Mouse (Mus musculus): ENCODE data around the gene Sys1.

GRCm38 (mm10) chr2:164444701-164445100 lies 12.1 kb upstream of the Sys1 start:
- TF ChIP-seq CTCF (IDR thresholded peaks at IDR 0.05; ENCODE audit: low read depth, low read length) (no peak), POLR2A (IDR thresholded peaks at IDR 0.05; ENCODE audit: borderline replicate concordance, low read depth, low read length) (no peak)

All from bone marrow macrophage, adult 2 months (primary cell).